Mouse (Mus musculus) adrenal gland, postnatal 10 days (tissue): ENCODE measurements at regions not wholly inside any gene's neighbourhood (a gene's known extent, or its start where the extent isn't known, plus 50 kb on each side); places are given as distances from the start of the nearest gene placed in this dataset.

Source experiments
- DNase-seq: peaks from one replicate; pipeline ENCODE4 v3.0.0; 2021; ENCODE audit warnings: mixed read lengths

DNA sequence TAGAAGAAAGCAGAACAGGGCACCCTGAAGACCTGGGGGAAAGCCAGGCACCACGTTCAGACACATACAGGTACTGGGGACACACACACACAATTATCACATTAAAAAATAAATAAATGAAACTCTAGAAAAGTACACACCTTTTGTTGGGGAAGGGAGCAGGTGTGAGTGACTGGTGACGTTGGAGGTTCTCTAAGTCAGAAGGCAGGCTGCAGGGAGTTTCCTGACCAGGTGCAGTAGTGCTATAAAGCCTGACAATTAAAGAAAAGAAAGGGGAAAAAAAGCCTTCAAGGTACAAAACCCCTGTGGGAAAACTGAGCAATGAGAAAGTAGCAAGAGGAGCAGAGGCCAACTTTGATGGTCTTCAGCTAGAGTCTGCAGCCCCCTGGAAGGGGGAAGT is 145.1 kb upstream of the Nfe2l3 start:
- no peak for DNase-seq

DNA sequence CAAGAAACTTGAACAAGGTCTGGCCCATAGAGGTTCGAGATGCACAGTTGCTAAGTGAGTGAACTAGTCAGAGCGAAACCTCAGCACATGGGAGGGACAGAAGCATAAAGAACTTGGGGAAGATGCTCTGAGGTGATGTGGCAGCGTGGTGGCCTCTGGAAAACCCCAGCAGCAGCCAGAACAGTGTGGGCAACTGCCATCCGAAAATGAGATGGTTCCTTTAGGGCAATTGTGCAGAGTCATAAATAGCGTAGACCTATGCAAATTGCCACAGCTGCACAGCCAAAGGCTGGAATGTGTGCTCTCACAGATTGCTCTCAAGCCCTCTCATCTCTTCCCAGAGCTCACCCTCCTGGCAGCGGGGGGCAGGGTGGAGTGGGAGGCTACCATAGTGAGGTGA is 144.7 kb upstream of the Nfe2l3 start:
- no peak for DNase-seq

DNA sequence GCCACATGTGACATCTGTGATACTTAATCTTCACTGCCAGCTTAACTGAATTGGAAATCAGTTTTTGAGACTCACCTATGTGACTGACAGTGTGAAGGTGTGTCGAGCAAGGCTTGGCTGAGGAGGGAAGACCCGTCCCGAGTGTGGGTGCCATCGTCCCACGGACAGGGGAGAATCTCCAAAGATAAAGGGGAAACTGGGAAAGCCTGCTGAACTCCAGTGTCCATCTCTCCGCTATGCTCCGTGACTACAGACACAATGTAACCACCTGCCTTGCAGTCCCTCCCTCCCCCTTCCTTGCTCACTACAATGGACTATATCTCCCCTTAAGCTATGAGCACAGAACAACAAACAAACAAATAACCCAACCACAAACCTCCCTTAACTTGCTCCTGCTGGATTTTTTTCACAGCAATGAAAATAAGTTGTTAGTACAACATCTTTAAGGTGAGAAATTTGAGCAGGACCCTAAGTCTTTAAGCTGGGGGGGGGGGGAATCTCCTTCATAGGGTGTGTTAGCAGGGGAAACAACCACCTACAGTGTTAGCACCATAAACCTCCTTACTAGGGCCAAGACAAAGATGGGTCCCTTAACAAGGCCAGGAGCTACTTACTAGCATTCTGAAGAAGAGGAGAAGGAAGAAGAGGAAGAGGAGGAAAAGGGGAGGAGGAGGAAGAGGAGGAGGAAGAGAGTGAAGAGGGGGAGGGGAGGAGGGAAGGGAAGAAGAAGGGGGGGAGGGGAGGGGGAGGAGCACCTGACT is 144.0 kb upstream of the Nfe2l3 start:
- no peak for DNase-seq

DNA sequence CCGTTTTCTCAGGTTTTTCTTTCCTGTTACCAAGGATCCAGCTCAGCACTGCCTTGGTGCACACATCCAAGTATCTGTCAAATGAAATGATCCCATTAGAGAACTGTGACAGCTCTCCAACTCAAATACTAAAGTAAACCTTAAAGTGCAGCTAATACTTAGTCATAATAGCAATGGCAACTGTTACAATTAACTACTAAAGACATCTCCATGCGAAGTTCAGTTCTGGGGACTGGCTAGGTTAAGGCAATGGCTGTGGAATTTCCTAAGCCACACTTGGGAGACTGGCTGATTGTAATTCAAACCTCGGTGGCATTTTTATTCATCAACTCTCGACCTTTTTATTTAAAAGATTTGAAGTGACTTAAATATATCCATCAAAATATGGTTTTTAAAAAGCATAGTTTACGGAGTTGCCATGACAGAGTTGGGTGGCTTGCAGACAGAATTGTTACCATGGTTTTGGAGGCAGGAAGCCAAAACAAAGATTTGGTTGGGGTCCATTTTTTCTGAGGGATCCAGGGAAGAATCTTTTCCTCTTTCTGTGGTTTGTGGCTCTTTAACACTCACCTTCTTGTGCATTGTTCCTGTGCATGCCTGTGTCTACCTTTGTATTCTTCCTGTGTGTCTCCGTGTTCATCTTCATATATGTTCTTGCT is 143.3 kb upstream of the Nfe2l3 start:
- DNase-seq: no peak

DNA sequence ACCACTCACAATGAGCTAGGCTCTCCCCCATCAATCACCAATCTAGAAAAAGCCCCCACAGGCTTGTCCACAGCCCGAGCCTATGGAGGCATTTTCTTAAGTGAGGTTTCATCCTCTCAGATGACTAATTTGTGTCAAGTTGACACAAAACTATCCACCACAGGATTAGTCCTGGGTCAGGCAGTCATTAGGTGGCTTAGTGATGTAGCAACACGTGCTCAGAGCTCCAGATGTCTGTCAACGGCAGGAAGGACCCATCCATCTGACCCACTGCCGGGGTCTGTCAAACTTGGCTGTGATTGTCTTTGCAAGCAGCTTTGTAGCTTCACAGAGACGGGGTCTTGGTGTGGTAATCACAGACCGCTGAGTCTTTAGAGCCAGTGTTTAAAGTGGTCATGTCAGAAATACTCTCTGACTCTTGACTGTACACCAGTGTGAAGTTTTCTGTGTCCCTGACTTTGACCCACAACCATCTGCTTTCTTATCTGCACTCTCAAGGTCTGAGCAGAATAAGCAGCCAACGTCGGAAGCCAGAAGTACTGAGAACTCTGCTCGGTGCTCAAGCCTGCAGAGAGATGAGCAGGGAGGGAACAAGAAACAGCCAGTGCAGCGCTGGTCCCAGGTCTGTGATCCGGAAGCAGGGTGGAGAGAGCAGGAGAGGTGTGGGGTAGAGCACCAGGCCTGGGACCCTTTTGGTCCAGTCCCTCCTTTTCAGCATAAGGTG is 131.6 kb upstream of the Nfe2l3 start:
- DNase-seq: peak; percentile 40

DNA sequence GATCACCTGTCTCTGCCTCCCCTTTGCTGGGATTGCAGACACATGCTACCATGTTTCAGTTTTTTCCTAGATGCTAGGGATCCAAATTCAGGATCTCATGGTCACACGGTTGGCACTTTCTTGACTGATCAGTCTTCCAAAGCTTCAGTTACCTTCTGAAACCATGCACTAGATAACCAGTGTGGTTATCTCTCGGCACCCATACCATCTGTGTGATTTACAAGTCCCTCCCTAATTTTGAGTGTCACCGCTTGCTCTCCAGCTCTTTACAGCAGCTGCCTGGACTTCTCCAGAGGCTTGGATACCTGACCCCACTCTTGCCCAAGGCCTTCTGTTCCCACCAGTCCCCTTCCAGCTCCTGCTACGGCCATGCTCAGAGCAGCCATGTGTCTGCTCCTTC is 130.6 kb upstream of the Nfe2l3 start:
- DNase-seq: no peak

DNA sequence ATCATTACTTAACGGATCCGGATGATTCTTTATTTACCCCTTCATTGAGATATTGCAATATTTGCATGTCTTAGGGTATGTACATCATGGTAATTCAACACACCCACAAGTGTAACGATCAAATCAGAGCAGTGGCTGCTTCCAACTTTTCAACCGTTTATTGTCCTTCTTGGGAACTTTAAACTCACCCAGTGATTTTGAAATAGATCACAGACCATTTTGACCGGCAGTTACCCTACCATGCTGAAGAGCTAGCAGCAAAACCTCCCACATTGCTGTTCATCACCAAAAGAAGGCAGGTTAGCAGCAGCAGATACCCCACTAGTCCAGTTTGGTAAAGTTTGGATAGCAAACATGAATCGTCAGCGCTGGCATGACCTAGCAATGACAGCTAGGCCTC is 130.2 kb upstream of the Nfe2l3 start:
- no peak for DNase-seq

DNA sequence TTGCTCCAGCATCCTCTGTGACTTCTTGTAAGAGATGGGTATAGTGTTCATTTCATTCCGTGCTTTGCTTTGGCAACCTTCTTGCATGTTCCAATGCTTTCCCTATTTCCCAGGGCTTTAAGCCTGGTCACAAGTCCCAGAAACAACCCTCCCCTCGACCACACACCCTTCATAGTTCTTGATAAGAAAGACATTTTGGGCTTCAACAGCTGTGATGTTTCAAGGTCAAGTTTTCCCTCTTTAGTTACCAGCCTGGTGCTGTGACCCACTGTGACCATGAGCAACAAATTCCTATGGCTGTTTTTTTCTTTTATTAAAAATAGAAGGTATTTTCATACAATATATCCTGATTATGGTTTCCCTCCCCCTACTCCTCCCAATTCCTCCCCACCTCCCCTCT is 114.1 kb upstream of the Nfe2l3 start:
- no peak for DNase-seq

DNA sequence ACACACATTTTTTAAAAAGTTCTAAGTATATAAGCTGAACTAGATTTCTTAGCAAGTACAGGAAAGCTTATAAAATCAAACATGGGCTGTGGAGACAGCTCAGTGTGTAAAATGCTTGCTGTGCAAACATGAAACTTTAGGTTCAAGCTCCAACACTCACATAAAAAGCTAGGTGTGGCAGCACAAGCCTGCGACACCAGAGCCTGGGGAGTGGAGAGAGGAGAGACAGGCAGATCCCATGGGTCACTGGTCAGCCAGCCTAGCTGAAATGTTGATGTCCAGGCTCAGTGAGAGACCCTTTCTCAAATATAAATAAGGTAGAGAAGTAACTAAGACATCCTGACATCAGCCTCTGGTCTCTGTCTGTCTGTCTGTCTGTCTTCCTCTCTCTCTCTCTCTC is 112.5 kb upstream of the Nfe2l3 start:
- no peak for DNase-seq

DNA sequence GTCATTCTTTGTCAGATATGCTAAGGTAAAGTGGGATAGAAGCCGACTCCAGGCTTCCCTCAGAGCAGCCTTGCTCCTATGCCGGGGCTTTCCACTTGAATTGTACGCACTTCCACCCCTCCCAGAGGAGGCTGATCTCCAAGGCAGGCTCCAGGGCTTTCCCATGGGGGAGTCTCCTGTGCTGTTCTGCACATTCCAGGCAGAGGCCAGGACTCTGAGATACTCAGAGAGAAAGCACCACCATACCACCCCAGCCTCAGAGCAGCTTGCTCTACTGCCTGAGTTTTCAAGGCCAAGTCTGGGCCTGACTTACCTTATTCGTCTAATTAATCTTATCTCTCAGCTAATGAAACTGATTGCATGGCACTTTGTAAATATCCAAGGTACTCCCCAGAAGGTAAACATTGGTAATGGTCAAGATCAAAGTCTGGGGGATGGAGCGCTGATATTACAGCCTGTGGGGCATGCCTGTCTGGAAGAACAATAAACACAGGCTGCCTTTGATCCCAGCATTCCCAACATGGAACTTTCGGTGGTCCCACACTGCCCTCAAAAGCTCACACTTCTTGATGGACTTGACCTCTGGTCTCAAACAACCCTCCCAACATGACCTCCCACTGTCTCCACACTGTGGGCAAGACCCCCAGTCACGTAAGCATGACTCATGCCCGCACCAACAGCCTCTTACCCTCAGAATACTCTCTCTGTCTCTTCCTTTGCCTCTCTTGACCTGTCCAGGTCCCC is 111.6 kb upstream of the Nfe2l3 start:
- peak; percentile 7 for DNase-seq

DNA sequence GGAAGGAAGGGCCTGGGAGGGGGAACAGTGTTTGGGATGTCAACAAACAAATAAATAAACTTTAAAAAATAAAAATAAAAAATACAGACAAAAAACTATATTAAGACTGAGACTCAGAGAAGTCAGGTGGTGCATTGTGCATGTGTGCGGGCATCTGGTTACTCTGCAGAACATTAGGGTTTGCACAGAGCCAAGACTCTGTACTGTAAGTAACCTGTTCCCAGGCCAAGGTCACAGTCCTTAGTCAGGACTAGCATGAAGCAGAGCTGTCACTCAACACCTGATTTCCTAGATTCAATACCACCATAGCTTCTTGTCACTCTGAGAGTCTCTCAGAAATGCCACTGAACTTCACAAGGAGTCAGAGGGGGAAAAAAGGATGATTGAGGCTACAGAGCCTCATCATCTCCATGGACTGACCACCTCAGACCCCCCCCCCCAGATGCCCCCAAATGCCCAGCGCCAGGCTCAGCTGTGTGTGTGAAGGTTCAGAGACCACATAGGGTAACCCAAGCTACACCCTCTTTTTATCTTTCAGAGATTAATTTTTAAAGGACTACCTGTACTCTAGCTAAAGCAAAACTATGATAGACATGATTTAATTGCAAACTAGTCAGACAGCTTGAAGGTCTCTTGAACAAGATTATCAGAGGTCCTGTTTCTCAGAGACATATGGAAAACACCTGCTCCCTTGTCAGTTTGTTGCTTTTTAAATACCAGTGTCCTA is 106.2 kb upstream of the Nfe2l3 start:
- no peak for DNase-seq

DNA sequence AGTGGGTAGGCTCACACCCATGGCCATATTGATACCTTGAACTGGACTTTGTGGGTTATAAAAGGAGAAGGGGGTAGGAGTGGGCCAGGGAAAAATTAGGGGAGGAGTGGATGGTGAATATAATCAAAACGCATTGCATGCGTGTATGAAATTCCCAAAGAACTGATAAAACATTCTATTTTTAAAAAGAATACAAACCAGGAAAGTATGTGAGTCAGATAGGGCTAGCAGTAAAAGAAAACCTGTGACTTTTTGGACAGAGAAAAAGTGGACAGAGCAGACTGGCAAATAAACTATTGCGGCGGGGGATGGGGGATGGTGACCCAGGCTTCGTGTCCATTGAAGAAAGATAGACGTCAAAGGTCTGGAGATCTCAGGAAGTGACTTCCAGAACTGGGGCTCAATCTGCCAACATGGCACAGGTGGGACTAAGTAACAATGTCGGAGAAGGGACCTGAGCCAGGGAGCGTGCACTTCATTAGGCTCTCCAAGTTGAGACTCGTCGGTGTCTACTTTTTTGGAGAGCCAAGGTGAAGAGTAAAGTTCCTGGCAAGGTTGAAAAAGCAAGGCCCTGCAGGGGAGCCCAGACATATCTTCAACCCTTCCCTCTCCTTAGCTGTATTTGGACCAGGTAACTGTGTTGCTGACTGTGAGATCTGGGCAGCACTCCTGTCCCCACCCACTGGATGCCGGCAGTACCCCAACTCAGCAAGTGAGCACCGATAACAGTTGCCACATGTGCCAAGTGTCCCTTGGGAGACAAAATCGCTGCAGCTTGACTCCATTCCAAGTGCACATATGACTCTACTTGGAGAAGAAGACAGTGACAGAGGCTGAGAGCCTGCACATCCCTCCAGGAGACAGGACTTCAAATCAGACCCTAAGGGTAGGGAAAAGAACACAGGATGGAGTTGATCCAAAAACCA is 103.1 kb upstream of the Nfe2l3 start:
- no peak for DNase-seq

DNA sequence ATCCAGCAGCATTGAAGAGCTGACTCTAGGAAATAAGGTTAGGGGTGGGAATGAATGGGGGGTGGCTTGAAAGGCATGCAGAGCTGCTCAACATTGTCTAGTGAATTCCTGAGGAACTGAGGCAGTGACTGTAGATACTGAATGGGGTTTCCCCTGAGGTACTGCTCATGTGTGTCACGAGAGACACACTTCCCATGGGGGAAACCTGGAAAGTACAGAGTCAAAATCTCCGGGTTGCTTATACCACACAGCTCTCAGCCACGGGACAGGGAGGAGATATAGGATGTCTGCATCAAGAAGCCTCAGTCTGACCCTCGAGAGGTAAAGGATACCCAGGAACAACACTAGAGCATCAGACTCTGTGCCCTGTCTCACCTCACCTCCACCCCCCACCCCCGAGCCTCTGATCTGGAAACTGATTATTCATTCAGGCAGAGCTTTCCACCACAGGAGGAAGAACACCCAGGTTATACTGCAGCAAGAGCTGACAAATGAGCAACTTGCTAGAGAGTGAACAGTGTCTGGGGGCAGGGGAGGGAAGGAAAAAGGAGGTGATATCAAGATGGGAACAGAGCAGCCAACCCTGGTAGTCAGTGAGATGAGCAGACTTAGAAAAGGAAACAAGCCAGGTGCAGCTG is 102.3 kb upstream of the Nfe2l3 start:
- no peak for DNase-seq

DNA sequence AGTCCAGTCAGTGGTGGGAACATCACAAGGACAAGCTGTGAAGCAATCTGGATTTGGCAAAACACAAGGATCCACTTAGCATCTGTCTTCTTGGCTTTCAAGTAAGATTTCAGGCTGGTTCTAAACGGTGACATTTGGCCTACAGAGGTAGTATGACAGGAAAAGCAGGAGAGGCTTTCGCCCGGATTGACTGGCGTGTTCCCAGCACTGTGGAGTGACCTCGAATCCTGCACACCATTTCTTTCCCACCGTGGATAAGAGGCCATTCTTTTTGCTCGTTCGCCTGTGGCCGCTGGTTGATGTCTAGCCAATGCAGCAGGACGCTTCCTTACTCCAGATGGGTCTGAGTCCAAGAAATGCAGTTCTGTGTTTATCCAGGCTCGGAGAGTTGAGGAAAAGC is 99.6 kb upstream of the Nfe2l3 start:
- DNase-seq: peak; percentile 25

DNA sequence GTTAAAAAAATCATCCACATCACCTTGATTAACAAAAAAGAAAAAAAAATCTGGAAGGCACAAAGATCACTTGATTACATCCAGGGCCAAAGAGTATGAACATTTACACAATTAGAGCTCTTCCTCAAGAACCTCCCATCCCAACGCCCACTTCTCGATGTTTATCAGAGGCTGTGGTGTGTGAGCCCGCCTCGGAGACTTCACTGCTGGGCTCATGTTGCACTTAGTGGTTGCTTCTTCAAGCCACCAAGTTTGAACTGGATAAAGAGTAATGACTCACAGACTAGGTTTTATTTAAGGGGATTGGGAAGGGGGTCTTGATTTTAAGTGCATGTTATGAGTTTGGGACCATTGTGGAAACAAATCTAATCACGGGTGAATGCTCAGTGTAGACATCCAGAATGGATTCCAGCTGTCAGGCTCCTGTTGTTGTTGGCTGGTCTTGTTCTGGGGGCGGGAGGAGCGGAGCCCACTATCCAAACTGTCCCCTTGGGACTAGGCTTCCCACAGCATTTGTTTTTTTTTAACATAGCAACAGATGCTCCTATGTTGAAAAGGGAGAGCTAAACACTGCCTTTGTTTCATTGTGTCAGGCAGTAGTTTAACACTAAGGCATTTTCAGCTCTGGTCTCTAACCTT is 98.6 kb upstream of the Nfe2l3 start:
- no peak for DNase-seq

DNA sequence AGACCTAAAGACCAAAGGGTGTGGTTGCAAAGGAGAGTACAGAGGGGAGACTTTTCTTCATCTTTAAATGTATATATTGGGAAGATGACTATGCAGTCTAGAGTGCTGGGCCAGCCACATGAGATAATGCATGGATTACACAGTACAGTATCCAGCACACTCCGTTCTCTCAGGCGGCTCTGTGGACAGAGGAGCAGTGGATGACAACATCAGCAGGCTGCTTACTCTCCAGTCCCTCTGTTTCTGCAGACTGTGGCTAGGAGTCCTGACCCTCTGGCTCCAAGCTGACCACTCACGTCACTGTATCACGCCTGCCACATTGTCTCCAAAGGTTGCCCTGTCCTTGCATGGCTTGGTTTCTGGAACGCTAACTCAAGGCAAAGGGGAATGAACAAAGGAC is 97.2 kb upstream of the Nfe2l3 start:
- peak; percentile 8 for DNase-seq

DNA sequence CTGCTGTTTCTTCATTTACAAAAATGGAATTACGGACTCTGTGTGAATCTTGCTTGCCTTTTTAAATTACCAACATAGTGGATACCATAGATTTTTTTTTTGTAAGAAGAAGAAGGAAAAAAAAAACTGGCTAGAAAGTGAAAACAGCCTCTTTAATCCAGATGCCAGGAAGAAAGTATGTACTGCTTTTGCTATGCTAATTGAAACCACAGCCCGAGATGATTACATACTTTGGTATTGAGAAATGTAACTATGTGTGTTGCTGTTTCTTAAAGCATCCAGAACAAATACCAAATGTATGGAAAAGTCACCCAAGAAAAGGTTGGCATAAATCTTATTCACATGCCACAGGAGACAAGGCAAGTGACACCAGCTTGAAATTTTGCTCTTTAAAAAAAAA is 93.2 kb upstream of the Nfe2l3 start:
- DNase-seq: no peak

DNA sequence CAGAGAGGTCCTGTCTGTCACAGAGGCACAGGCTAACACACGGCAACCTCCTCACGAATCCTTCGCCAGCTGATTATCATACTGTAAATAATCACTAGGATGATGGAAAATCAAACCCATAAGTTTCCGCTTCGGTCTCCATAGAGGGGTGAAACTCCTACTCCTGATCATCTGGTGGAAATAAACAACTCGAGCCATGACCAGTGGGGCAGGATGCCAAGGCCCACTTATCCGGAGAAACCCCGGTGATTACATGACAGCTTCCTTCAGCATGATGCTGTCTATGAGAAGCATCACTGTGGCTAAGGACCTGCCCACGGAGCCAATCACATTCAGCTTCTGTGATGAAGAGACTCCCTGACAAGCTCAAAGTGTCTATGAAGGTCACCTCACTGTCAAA is 84.7 kb upstream of the Nfe2l3 start:
- DNase-seq: no peak

DNA sequence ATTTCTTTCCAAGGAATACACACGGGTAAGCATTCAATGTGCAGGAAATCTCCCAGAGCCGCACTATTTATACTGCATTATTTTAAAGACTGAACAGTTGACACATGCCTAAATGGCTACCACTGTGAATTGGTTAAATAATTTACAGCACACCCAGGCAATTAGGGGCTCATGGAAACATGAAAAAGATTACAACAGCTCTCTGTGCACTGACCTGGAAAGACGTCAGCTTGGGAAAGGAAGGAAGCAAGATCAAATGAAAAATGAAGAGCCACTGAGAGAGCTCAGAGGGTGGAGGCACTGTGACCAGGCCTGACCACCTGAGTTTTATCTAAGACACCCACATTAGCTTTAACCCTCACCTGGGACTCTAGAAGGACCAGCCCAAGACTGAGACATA is 82.7 kb upstream of the Nfe2l3 start:
- DNase-seq: no peak

DNA sequence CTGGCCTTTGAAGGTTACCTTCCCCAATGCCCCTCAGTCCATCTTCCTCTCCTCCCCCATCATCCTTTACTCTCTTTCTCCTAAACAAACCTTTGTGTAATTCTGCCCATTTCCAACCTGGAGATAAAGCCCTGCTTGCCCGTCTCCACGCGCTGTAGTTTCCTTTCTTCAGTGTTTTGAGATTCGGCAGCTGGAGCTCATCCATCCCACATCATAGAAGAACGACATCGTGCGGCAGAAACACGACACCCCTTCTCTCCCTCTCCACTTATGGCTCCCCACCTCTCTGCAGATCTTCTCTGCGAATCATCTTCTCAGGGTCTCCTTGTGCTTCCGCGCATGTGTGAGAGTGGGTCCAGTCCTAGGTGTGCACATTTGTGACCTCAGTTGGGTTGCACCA is 77.4 kb upstream of the Nfe2l3 start:
- DNase-seq: no peak
